ENCODE assay signal across 14 mouse cellular contexts in genomic region chr2:22789576-22789975, GRCm38 (mm10).
"Had no signal": no experiment of that assay in that cellular context is flagged by ENCODE, and none has a peak within 500 bp of the region (broad histone marks: within the 10 kb centered on the region; RNA-seq: fewer than 3 reads in every experiment).

No protein-coding gene starts in this region.

- DNase-seq: liver, embryonic 13.5 days; liver, postnatal 0 days; lung, adult 2 months; lung, postnatal 14 days; lung, postnatal 36 days; midbrain, embryonic 14.5 days; retina, postnatal 1 day; right cerebral cortex, adult 18-20 months; right cerebral cortex, postnatal 25 days; thymus, adult 2 months; thymus, postnatal 25 days; thymus, postnatal 4 days had no signal

- ATAC-seq: liver, postnatal 0 days; lung, postnatal 0 days; midbrain, embryonic 16.5 days had no signal
